Mouse (Mus musculus) macrophage (primary cell): Measurements from ENCODE around the gene Dupd1. TPM values are rescaled to one million over a fixed set of nuclear protein-coding genes. Genes with fewer than 3 reads are reported as not detected.

ENCODE experiments used
- H3K27ac ChIP-seq: fragments of 350-480 bp; formaldehyde crosslinking; 2 replicates; pipeline ENCODE4 v1.9.0; 2021
- H3K36me3 ChIP-seq: fragments of 350-480 bp; formaldehyde crosslinking; 2 replicates; pipeline ENCODE4 v1.9.0; 2021; ENCODE audit errors: inconsistent target
- H3K4me3 ChIP-seq: fragments of 350-480 bp; formaldehyde crosslinking; 2 replicates; pipeline ENCODE4 v1.9.0; 2021; ENCODE audit errors: inconsistent target
- H3K79me2 ChIP-seq: fragments of 350-480 bp; formaldehyde crosslinking; 2 replicates; pipeline ENCODE4 v1.9.0; 2021; ENCODE audit errors: inconsistent target
- WGBS: methylation state at CpG from one replicate; pipeline ENCODE4 v1.1.7; 2026; ENCODE audit warnings: inconsistent platforms; ENCODE audit not compliant: missing documents; 5-methylcytosine and 5-hydroxymethylcytosine counted together
- polyA plus RNA-seq: library from polyadenylated mRNA; stranded (reverse); fragments of 250-400 nt; gene quantifications from 3 replicates; pipeline ENCODE4 v1.2.4, GENCODE M21; 2018; ENCODE audit warnings: inconsistent platforms
- total RNA-seq, 78 experiments: library from RNA; depleted of rRNA; stranded (reverse); fragments of 250-400 nt; gene quantifications; 1 replicate in 9 of 78; 2 replicates in 24 of 78; 3 replicates in 43 of 78; 4 replicates in 2 of 78; pipeline ENCODE4 v1.2.4; 2018; ENCODE audit warnings: inconsistent platforms in 56 of 78

Dupd1 gene
- total RNA-seq (2018; cell fraction: chromatin; rRNA removed), result not detected
- total RNA-seq (2018; cell fraction: cytosol; rRNA removed), result not detected
- not detected for total RNA-seq (2018; cell fraction: nucleus; rRNA removed)
- not detected in 3 replicates for polyA plus RNA-seq

GRCm38 (mm10) chr14:21714486-21714885 lies at the start of gene Dupd1:
TSS of gene Dupd1 (minus strand) at chr14:21714576.
- Histone ChIP-seq H3K4me3 (no peak within 1 kb of the TSS), H3K79me2 (no peaks in the 10 kb centered on the region), H3K27ac (no peak within 1 kb of the TSS), H3K36me3 (no peaks in the 10 kb centered on the region)
- WGBS, result 90% methylated on average over 5 of the region's 5 CpGs

GRCm38 (mm10) chr14:21763736-21764135 lies 49.4 kb upstream of the Dupd1 start:
- no peak overlapping the region for H3K4me3 ChIP-seq
- WGBS, result 86% methylated on average over 3 of the region's 3 CpGs
- H3K36me3 ChIP-seq, result no peaks in the 10 kb centered on the region
- no peak overlapping the region for H3K27ac ChIP-seq
- peaks cover 100% of the 10 kb centered on the region for H3K79me2 ChIP-seq

- Histone ChIP-seq H3K4me3 (no peak overlapping the region), H3K36me3 (no peaks in the 10 kb centered on the region), H3K27ac (no peak overlapping the region), H3K79me2 (peaks cover 92% of the 10 kb centered on the region)
- whole genome bisulfite sequencing, result 91% methylated on average over 9 of the region's 9 CpGs
Observed at GRCm38 (mm10) chr14:21761560-21761959, 47.2 kb upstream of the Dupd1 start.

DNA sequence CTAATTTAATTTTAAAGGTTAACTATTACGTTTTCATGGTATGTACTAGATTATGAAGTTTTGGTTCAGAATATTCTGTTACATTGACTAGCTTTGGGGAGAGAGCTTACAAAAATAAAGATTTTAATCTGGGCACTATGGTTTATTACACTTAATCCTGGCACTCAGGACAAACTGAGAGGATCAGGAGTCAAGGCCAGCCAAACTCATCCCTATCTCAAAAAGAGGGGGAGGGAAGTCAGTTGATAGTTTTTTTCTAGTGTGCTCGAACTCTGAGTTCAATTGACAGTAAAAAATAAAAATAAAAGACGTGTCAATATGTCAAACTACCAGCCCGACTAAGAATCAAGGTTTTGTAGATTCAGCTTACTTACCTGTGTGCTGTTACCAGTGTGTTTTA lies 39.0 kb upstream of the Dupd1 start:
- WGBS, result 92% methylated on average over 4 of the region's 4 CpGs
- H3K36me3 ChIP-seq, result no peaks in the 10 kb centered on the region
- H3K27ac ChIP-seq, result no peak overlapping the region
- H3K4me3 ChIP-seq, result no peak overlapping the region
- peaks cover 69% of the 10 kb centered on the region for H3K79me2 ChIP-seq

GRCm38 (mm10) chr14:21752411-21752810 lies 38.0 kb upstream of the Dupd1 start:
- peaks cover 62% of the 10 kb centered on the region for H3K79me2 ChIP-seq
- no peak overlapping the region for H3K27ac ChIP-seq
- no peaks in the 10 kb centered on the region for H3K36me3 ChIP-seq
- 100% methylated on average over 3 of the region's 3 CpGs for WGBS
- H3K4me3 ChIP-seq, result no peak overlapping the region

- H3K79me2 ChIP-seq, result peaks cover 54% of the 10 kb centered on the region
- peak within 1 kb of the TSS; percentile 95 for H3K4me3 ChIP-seq
- H3K27ac ChIP-seq, result peak within 1 kb of the TSS; percentile 86
- no peaks in the 10 kb centered on the region for H3K36me3 ChIP-seq
- WGBS, result under 1% methylated on average over 26 of the region's 26 CpGs
Observed at GRCm38 (mm10) chr14:21750881-21751542, 36.6 kb upstream of the Dupd1 start, which contains the start of gene Dusp13. TSS of gene Dusp13 (minus strand) at chr14:21751181.

DNA sequence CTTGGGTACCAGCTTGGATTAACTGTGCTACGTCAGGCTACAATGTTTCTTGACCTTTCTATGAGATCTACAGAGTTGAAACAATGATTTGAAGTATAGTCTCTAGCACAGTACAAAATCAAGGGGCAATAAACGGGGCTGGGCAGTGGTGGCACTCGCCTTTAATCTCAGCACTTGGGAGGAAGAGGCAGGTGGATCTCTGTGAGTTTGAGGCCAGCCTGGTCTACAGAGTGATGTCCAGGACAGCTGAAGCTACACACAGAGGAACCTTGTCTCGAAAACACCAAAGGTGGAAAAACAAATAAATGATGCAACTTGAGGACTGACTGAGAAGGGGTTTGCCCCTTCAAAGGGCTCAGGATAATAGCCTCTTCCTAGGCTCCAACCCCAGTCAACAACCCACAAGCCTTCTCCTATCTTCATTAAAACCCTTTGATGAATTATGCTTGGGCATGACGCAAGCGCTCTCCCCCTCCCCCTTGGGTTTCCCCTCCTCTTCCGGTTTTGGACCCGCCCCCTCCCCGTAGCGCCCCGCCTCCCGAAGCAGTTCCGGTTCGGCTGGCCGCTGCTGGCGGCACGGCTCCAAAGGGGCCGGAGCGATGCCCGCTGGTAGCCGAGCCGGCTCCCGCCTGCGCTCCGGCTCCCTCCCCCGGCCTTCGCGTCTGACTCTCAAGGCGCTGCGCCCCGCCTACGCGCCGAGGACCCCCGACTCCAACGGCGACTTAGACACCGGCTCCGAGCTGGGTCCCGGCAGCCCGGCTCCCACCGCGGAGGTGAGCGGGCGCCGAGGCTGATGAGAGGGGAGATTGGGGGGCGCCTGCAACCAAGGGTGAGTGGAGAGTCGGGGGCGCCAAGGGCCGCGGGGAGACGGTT lies 35.9 kb upstream of the Dupd1 start, which contains the start of gene Samd8:
Gene Samd8, plus strand, starts transcription at position 524 of the 873 bp plus-strand sequence.
- H3K36me3 ChIP-seq, result no peaks in the 10 kb centered on the region

DNA sequence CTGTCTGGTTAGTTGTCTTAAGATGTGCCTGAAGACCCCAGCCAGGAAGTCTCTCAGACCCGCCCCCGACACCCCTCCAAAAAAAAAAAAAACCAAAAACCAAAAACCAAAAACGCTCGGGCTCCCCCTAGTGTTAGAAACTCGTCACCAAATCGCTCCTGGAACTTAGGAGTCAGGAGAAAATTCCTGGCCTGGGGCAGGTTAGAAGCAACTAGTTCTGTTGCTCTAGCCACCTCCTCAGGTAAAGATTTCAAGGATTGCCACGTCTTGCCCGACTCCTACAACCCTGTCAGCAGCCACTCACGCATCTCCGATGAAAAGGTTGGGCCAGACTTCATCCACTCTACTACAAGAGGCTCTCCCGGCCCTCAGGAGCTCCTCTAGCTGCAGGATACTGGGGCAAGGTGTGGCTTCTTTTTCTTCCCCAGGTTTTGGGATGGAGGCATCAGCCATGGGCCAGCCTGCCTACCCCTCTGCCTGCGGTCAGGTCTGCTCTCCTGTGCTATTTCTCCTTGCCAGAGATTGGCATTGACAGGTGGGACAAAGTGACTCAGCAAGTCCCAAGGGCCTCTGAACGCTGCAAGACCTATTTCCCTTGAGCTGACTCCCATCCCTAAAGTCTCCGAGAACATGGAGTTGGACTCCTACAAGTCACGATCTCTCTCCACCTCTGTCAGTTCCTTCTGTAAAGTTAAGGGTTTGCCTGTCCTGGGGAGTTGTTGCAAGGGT lies 33.9 kb upstream of the Dupd1 start:
- Histone ChIP-seq H3K79me2 (peaks cover 27% of the 10 kb centered on the region), H3K36me3 (no peaks in the 10 kb centered on the region), H3K27ac (no peak overlapping the region), H3K4me3 (no peak overlapping the region)
- WGBS, result 45% methylated on average over 10 of the region's 15 CpGs

More for the DNA sequence above, 35.9 kb upstream of the Dupd1 start, which contains the start of gene Samd8:
- 6% methylated on average over 52 of the region's 52 CpGs for WGBS
- H3K4me3 ChIP-seq, result peak within 1 kb of the TSS; percentile 95
- peaks cover 46% of the 10 kb centered on the region for H3K79me2 ChIP-seq
- peak within 1 kb of the TSS; percentile 86 for H3K27ac ChIP-seq

GRCm38 (mm10) chr14:21747436-21748141 lies 33.2 kb upstream of the Dupd1 start:
- Histone ChIP-seq H3K36me3 (no peaks in the 10 kb centered on the region), H3K79me2 (peaks cover 20% of the 10 kb centered on the region), H3K27ac (no peak overlapping the region), H3K4me3 (no peak overlapping the region)
- WGBS, result 67% methylated on average over 14 of the region's 14 CpGs

GRCm38 (mm10) chr14:21746846-21747245 lies 32.5 kb upstream of the Dupd1 start:
- Histone ChIP-seq H3K79me2 (peaks cover 12% of the 10 kb centered on the region), H3K27ac (no peak overlapping the region), H3K4me3 (no peak overlapping the region), H3K36me3 (no peaks in the 10 kb centered on the region)
- whole genome bisulfite sequencing, result 64% methylated on average over 2 of the region's 2 CpGs

DNA sequence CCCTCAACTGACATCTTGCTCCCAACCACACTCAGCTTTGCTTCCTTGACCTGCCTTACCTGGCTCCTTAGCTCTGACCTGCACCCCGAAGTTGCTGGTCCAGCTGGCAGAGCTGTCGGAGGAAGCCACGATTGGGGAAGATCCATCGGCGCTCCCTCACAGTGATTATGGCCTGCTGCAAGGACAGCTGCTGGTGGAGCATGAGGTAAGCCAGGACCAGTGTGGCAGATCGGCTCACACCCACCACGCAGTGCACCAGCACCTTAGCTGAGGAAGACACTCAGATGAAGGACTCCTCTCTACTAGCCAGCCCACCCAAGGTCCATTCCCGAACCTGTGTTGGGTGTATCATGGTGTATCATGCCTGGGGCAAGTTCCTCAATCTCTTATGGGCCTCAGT lies 31.9 kb upstream of the Dupd1 start:
- Histone ChIP-seq H3K79me2 (peaks cover 7% of the 10 kb centered on the region; the same call in 1 of the 2 replicates), H3K36me3 (no peaks in the 10 kb centered on the region), H3K27ac (peak overlapping the region; percentile 7; the same call in 1 of the 2 replicates), H3K4me3 (no peak overlapping the region)
- 94% methylated on average over 7 of the region's 8 CpGs for WGBS

GRCm38 (mm10) chr14:21745149-21745548 lies 30.8 kb upstream of the Dupd1 start:
- 15% methylated on average over 5 of the region's 5 CpGs for WGBS
- Histone ChIP-seq H3K27ac (peak overlapping the region; percentile 85), H3K4me3 (no peak overlapping the region), H3K36me3 (no peaks in the 10 kb centered on the region), H3K79me2 (no peaks in the 10 kb centered on the region)

DNA sequence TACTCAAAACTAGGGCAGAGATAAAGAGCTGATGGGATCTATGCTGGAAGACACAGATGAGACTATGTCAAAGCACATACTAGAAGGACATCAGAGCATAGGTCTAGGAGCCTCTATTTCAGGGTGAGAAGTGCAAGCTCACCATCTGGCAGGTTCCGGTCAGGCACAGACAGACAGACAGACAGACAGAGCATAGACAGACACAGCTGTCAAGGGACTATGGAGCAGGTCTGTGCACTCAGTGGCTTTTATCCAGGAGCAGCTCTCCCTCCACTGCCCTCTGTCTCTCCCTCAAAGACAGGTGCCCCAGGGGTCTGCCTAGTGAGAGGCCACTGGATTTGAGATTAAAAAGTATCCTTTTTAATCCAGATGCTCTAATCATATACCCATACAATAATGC lies 29.8 kb upstream of the Dupd1 start:
- Histone ChIP-seq H3K4me3 (no peak overlapping the region), H3K79me2 (no peaks in the 10 kb centered on the region), H3K27ac (peak overlapping the region; percentile 85), H3K36me3 (no peaks in the 10 kb centered on the region)
- 100% methylated on average over 1 of the region's 1 CpGs for WGBS

DNA sequence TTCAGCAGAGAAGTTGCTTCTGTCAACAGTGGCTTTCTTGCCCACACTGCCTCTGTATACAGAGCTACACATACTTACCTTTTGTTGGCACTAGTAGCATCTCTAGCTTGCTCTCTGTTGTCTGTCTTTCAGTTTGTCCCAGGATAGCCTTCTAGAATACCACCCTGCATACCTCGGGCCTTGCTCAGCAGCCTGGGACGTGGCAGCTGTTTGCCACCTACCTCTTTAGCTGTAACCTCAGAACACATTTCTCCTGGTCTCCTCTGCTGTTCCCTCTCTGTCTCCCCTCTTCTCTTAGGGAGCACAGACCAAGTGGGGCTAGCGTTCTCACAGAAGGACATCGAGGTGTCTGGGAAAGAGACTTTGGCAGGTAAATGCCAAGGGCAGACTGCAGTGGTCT lies 28.1 kb upstream of the Dupd1 start:
- 93% methylated on average over 4 of the region's 4 CpGs for WGBS
- no peaks in the 10 kb centered on the region for H3K79me2 ChIP-seq
- H3K36me3 ChIP-seq, result no peaks in the 10 kb centered on the region
- no peak overlapping the region for H3K27ac ChIP-seq
- H3K4me3 ChIP-seq, result no peak overlapping the region
